Mouse (Mus musculus): ENCODE results near the gene Pdgfd.

DNA sequence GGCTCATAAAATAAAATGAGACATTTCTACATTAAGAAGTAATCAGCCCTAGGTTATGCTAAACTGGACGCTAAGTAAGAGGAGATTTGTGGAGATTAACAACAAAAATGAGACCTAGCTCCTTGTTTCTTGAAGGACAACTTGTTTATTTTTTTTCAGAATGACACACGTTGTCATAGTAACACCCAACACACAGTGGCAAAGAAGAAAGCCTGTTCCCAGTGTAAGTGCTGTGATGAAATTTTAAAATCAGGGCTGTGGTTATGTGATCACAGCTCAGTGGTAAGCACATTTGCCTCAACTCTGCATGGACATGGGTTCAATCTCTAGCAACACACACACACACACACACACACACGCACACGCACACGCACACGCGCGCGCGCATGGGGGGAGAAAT is 174.5 kb downstream of the Pdgfd start:
- TF ChIP-seq CTCF (IDR thresholded peaks at IDR 0.05; ENCODE audit: low read depth), result no peak
- no peak for TF ChIP-seq EP300 (optimal IDR thresholded peaks at IDR 0.05)

Measured in stomach, postnatal 0 days (tissue).